Mouse (Mus musculus): ENCODE results near the gene Gm45837. TPM values are rescaled to one million over a fixed set of nuclear protein-coding genes. Genes with fewer than 3 reads are reported as not detected.

Gene Gm45837
- total RNA-seq, 1 experiment: not detected

GRCm38 (mm10) chr7:101383756-101384155 is 26.9 kb upstream of the Gm45837 start:
- Histone ChIP-seq H3K4me3 (ENCODE audit: insufficient read depth in 1 of 2, low read depth in 1 of 2, low read length in 2 of 2, poor library complexity in 1 of 2, severe bottlenecking in 1 of 2) (no peak overlapping the region), H3K36me3 (ENCODE audit: control insufficient read depth, insufficient read depth, low read length, poor library complexity, severe bottlenecking) (peaks cover 4% of the 10 kb centered on the region; the same call in 1 of the 2 replicates), H3K4me1 (ENCODE audit: control insufficient read depth in 2 of 2, insufficient read depth in 2 of 2, low read length in 2 of 2, poor library complexity in 1 of 2) (peaks cover 2 to 18% of the 10 kb centered on the region in 2 experiments; a peak in 2 of 4 replicates), H3K9ac (ENCODE audit: insufficient read depth, low read depth, low read length, poor library complexity, severe bottlenecking) (no peak overlapping the region), H3K27ac (ENCODE audit: insufficient read depth, low read depth, low read length, poor library complexity, severe bottlenecking) (no peak overlapping the region), H3K9me3 (ENCODE audit: control insufficient read depth, insufficient read depth, low read depth, low read length) (no peaks in the 10 kb centered on the region)
- TF ChIP-seq MAFK (IDR thresholded peaks at IDR 0.05; ENCODE audit: insufficient read depth, low read depth, low read length) (no peak), ZNF384 (IDR thresholded peaks at IDR 0.05; ENCODE audit: low read depth, low read length) (no peak), ZC3H11A (IDR thresholded peaks at IDR 0.05; ENCODE audit: borderline replicate concordance, low read depth, low read length) (no peak), CHD2 (IDR thresholded peaks at IDR 0.05; ENCODE audit: low read depth, low read length) (no peak), HCFC1 (IDR thresholded peaks at IDR 0.05; ENCODE audit: borderline replicate concordance, insufficient read depth, low read length) (no peak)
- in situ Hi-C loops (cut with MboI; ENCODE audit: low sequenced_read_pairs in 2 of 2, unreplicated experiment in 2 of 2): no loop called here
- no peak for DNase-seq (ENCODE audit: low read depth, low spot score)

GRCm38 (mm10) chr7:101384931-101385330 is 25.8 kb upstream of the Gm45837 start:
- Histone ChIP-seq H3K9ac (ENCODE audit: insufficient read depth, low read depth, low read length, poor library complexity, severe bottlenecking) (no peak overlapping the region), H3K4me3 (ENCODE audit: insufficient read depth in 1 of 2, low read depth in 1 of 2, low read length in 2 of 2, poor library complexity in 1 of 2, severe bottlenecking in 1 of 2) (no peak overlapping the region), H3K27ac (ENCODE audit: insufficient read depth, low read depth, low read length, poor library complexity, severe bottlenecking) (no peak overlapping the region), H3K4me1 (ENCODE audit: control insufficient read depth in 2 of 2, insufficient read depth in 2 of 2, low read length in 2 of 2, poor library complexity in 1 of 2) (peaks cover 2 to 18% of the 10 kb centered on the region in 2 experiments; a peak in 2 of 4 replicates), H3K36me3 (ENCODE audit: control insufficient read depth, insufficient read depth, low read length, poor library complexity, severe bottlenecking) (peaks cover 9% of the 10 kb centered on the region; the same call in 1 of the 2 replicates), H3K9me3 (ENCODE audit: control insufficient read depth, insufficient read depth, low read depth, low read length) (no peaks in the 10 kb centered on the region)
- in situ Hi-C loops (cut with MboI; ENCODE audit: low sequenced_read_pairs in 2 of 2, unreplicated experiment in 2 of 2): no loop called here
- TF ChIP-seq CHD2 (IDR thresholded peaks at IDR 0.05; ENCODE audit: low read depth, low read length) (no peak), ZNF384 (IDR thresholded peaks at IDR 0.05; ENCODE audit: low read depth, low read length) (no peak), ZC3H11A (IDR thresholded peaks at IDR 0.05; ENCODE audit: borderline replicate concordance, low read depth, low read length) (no peak), MAFK (IDR thresholded peaks at IDR 0.05; ENCODE audit: insufficient read depth, low read depth, low read length) (no peak), HCFC1 (IDR thresholded peaks at IDR 0.05; ENCODE audit: borderline replicate concordance, insufficient read depth, low read length) (no peak)
- DNase-seq (ENCODE audit: low read depth, low spot score): no peak

- Histone ChIP-seq H3K9ac (ENCODE audit: insufficient read depth, low read depth, low read length, poor library complexity, severe bottlenecking) (no peak overlapping the region), H3K36me3 (ENCODE audit: control insufficient read depth, insufficient read depth, low read length, poor library complexity, severe bottlenecking) (peaks cover 11% of the 10 kb centered on the region; the same call in 1 of the 2 replicates), H3K27ac (ENCODE audit: insufficient read depth, low read depth, low read length, poor library complexity, severe bottlenecking) (no peak overlapping the region), H3K9me3 (ENCODE audit: control insufficient read depth, insufficient read depth, low read depth, low read length) (no peaks in the 10 kb centered on the region), H3K4me1 (ENCODE audit: control insufficient read depth in 2 of 2, insufficient read depth in 2 of 2, low read length in 2 of 2, poor library complexity in 1 of 2) (peaks cover 2 to 18% of the 10 kb centered on the region in 2 experiments; a peak in 2 of 4 replicates), H3K4me3 (ENCODE audit: insufficient read depth in 1 of 2, low read depth in 1 of 2, low read length in 2 of 2, poor library complexity in 1 of 2, severe bottlenecking in 1 of 2) (no peak overlapping the region)
- DNase-seq (ENCODE audit: low read depth, low spot score): no peak
- TF ChIP-seq CHD2 (IDR thresholded peaks at IDR 0.05; ENCODE audit: low read depth, low read length) (no peak), MAFK (IDR thresholded peaks at IDR 0.05; ENCODE audit: insufficient read depth, low read depth, low read length) (no peak), HCFC1 (IDR thresholded peaks at IDR 0.05; ENCODE audit: borderline replicate concordance, insufficient read depth, low read length) (no peak), ZC3H11A (IDR thresholded peaks at IDR 0.05; ENCODE audit: borderline replicate concordance, low read depth, low read length) (no peak)
- in situ Hi-C loops (cut with MboI; ENCODE audit: low sequenced_read_pairs in 2 of 2, unreplicated experiment in 2 of 2): no loop called here
Observed at GRCm38 (mm10) chr7:101385331-101385733, 25.4 kb upstream of the Gm45837 start.

- in situ Hi-C loops (cut with MboI; ENCODE audit: low sequenced_read_pairs in 2 of 2, unreplicated experiment in 2 of 2): no loop called here
- Histone ChIP-seq H3K36me3 (ENCODE audit: control insufficient read depth, insufficient read depth, low read length, poor library complexity, severe bottlenecking) (peaks cover 11% of the 10 kb centered on the region; the same call in 1 of the 2 replicates), H3K4me1 (ENCODE audit: control insufficient read depth in 2 of 2, insufficient read depth in 2 of 2, low read length in 2 of 2, poor library complexity in 1 of 2) (peaks cover 2 to 18% of the 10 kb centered on the region in 2 experiments; a peak in 2 of 4 replicates), H3K9me3 (ENCODE audit: control insufficient read depth, insufficient read depth, low read depth, low read length) (no peaks in the 10 kb centered on the region), H3K27ac (ENCODE audit: insufficient read depth, low read depth, low read length, poor library complexity, severe bottlenecking) (no peak overlapping the region), H3K4me3 (ENCODE audit: insufficient read depth in 1 of 2, low read depth in 1 of 2, low read length in 2 of 2, poor library complexity in 1 of 2, severe bottlenecking in 1 of 2) (no peak overlapping the region), H3K9ac (ENCODE audit: insufficient read depth, low read depth, low read length, poor library complexity, severe bottlenecking) (no peak overlapping the region)
- DNase-seq (ENCODE audit: low read depth, low spot score): no peak
- no peak for TF ChIP-seq MAFK (IDR thresholded peaks at IDR 0.05; ENCODE audit: insufficient read depth, low read depth, low read length)
- TF ChIP-seq ZNF384 (IDR thresholded peaks at IDR 0.05; ENCODE audit: low read depth, low read length): no peak
- no peak for TF ChIP-seq ZC3H11A (IDR thresholded peaks at IDR 0.05; ENCODE audit: borderline replicate concordance, low read depth, low read length)
- no peak for TF ChIP-seq HCFC1 (IDR thresholded peaks at IDR 0.05; ENCODE audit: borderline replicate concordance, insufficient read depth, low read length)
- TF ChIP-seq CHD2 (IDR thresholded peaks at IDR 0.05; ENCODE audit: low read depth, low read length): no peak
Observed at GRCm38 (mm10) chr7:101385866-101386452, 24.7 kb upstream of the Gm45837 start.

Measured in ES-E14 (cell line).